Mouse (Mus musculus) embryonic facial prominence, embryonic 10.5 days (tissue): ENCODE measurements at regions not wholly inside any gene's neighbourhood (a gene's known extent, or its start where the extent isn't known, plus 50 kb on each side); places are given as distances from the start of the nearest gene placed in this dataset.

Experiments used
- DNase-seq: peaks from one replicate; pipeline ENCODE4 v3.0.0-alpha.2; 2017; ENCODE audit warnings: low spot score
- H3K27ac ChIP-seq: fragments of 300-500 bp; sonication (generic); replicated peaks from 2 replicates; pipeline ENCODE4 v1.5.1; 2016; ENCODE audit warnings: mild to moderate bottlenecking
- H3K27me3 ChIP-seq: fragments of 300-500 bp; sonication (generic); replicated peaks from 2 replicates; pipeline ENCODE4 v1.6.1; 2016; ENCODE audit warnings: low read depth, mild to moderate bottlenecking; ENCODE audit not compliant: poor library complexity, severe bottlenecking
- H3K36me3 ChIP-seq: fragments of 300-500 bp; sonication (generic); replicated peaks from 2 replicates; pipeline ENCODE4 v1.6.1; 2016; ENCODE audit warnings: mild to moderate bottlenecking, moderate library complexity
- H3K4me1 ChIP-seq: fragments of 300-500 bp; sonication (generic); 2 replicates; pipeline ENCODE4 v1.6.1; 2016
- H3K4me3 ChIP-seq: fragments of 300-500 bp; sonication (generic); 2 replicates; pipeline ENCODE4 v1.5.1; 2016; ENCODE audit warnings: mild to moderate bottlenecking, moderate library complexity
- H3K9me3 ChIP-seq: fragments of 300-500 bp; sonication (generic); 2 replicates; pipeline ENCODE4 v1.6.1; 2016; ENCODE audit warnings: mild to moderate bottlenecking
- WGBS: fragments of 180-500 bp; shearing (Covaris S2); methylation state at CpG from one replicate; pipeline ENCODE4 v1.1.7; 2016; 5-methylcytosine and 5-hydroxymethylcytosine counted together

GRCm38 (mm10) chr5:35221451-35222305 is 56.4 kb upstream of the Adra2c start:
- no peak for DNase-seq
- no peaks in the 10 kb centered on the region; the same call in 1 of the 2 replicates for H3K9me3 ChIP-seq
- WGBS = 77% methylated on average over 4 of the region's 4 CpGs
- H3K27me3 ChIP-seq = no peaks in the 10 kb centered on the region
- H3K36me3 ChIP-seq = no peaks in the 10 kb centered on the region
- H3K4me3 ChIP-seq = no peak overlapping the region
- 0 out of 2 replicates have a peak overlapping the region, but pooled peaks have one; percentile 40 for H3K27ac ChIP-seq
- H3K4me1 ChIP-seq = peaks cover 33% of the 10 kb centered on the region

- H3K9me3 ChIP-seq = no peaks in the 10 kb centered on the region; the same call in 1 of the 2 replicates
- H3K27me3 ChIP-seq = no peaks in the 10 kb centered on the region
- no peak overlapping the region for H3K4me3 ChIP-seq
- H3K36me3 ChIP-seq = no peaks in the 10 kb centered on the region
- 58% methylated on average over 2 of the region's 2 CpGs for WGBS
- DNase-seq = no peak
- no peak overlapping the region for H3K27ac ChIP-seq
- H3K4me1 ChIP-seq = peaks cover 10% of the 10 kb centered on the region
Observed at GRCm38 (mm10) chr5:35216271-35216670, 61.8 kb upstream of the Adra2c start.

- DNase-seq = no peak
- H3K4me1 ChIP-seq = peaks cover 7% of the 10 kb centered on the region; the same call in 1 of the 2 replicates
- no peak overlapping the region for H3K27ac ChIP-seq
- WGBS = 77% methylated on average over 11 of the region's 11 CpGs
- H3K9me3 ChIP-seq = no peaks in the 10 kb centered on the region; the same call in 1 of the 2 replicates
- no peaks in the 10 kb centered on the region for H3K36me3 ChIP-seq
- H3K4me3 ChIP-seq = no peak overlapping the region
- no peaks in the 10 kb centered on the region for H3K27me3 ChIP-seq
Observed at GRCm38 (mm10) chr5:35215480-35216195, 62.5 kb upstream of the Adra2c start.

- no peak overlapping the region for H3K27ac ChIP-seq
- H3K36me3 ChIP-seq = no peaks in the 10 kb centered on the region
- 80% methylated on average over 11 of the region's 11 CpGs for WGBS
- no peak overlapping the region for H3K4me3 ChIP-seq
- H3K4me1 ChIP-seq = peaks cover 7% of the 10 kb centered on the region; the same call in 1 of the 2 replicates
- no peaks in the 10 kb centered on the region for H3K27me3 ChIP-seq
- no peak for DNase-seq
- H3K9me3 ChIP-seq = no peaks in the 10 kb centered on the region; the same call in 1 of the 2 replicates
Observed at GRCm38 (mm10) chr5:35215007-35215406, 63.1 kb upstream of the Adra2c start.

GRCm38 (mm10) chr5:35209348-35209747 is 68.8 kb upstream of the Adra2c start:
- H3K4me1 ChIP-seq = no peaks in the 10 kb centered on the region
- H3K9me3 ChIP-seq = no peaks in the 10 kb centered on the region
- no peaks in the 10 kb centered on the region for H3K36me3 ChIP-seq
- no peak overlapping the region for H3K4me3 ChIP-seq
- H3K27ac ChIP-seq = no peak overlapping the region
- no peak for DNase-seq
- H3K27me3 ChIP-seq = no peaks in the 10 kb centered on the region
- WGBS = 79% methylated on average over 1 of the region's 1 CpGs

GRCm38 (mm10) chr5:35204049-35204448 is 74.1 kb upstream of the Adra2c start:
- Histone ChIP-seq H3K4me1 (peaks cover 9% of the 10 kb centered on the region; the same call in 1 of the 2 replicates), H3K9me3 (no peaks in the 10 kb centered on the region), H3K36me3 (no peaks in the 10 kb centered on the region), H3K27ac (no peak overlapping the region), H3K4me3 (no peak overlapping the region), H3K27me3 (no peaks in the 10 kb centered on the region)
- DNase-seq = no peak
- WGBS = 94% methylated on average over 6 of the region's 6 CpGs

- Histone ChIP-seq H3K36me3 (no peaks in the 10 kb centered on the region), H3K27me3 (no peaks in the 10 kb centered on the region), H3K27ac (no peak overlapping the region), H3K4me1 (peaks cover 14% of the 10 kb centered on the region), H3K4me3 (no peak overlapping the region), H3K9me3 (no peaks in the 10 kb centered on the region)
- DNase-seq = no peak
- WGBS = 65% methylated on average over 5 of the region's 5 CpGs
Observed at GRCm38 (mm10) chr5:35198468-35198867, 79.7 kb upstream of the Adra2c start.

GRCm38 (mm10) chr5:35189113-35189797 is 83.7 kb upstream of the Lrpap1 start:
- DNase-seq = no peak
- H3K4me3 ChIP-seq = no peak overlapping the region
- no peaks in the 10 kb centered on the region for H3K9me3 ChIP-seq
- H3K36me3 ChIP-seq = no peaks in the 10 kb centered on the region
- peaks cover 5% of the 10 kb centered on the region; the same call in 1 of the 2 replicates for H3K27me3 ChIP-seq
- whole genome bisulfite sequencing = 85% methylated on average over 12 of the region's 12 CpGs
- H3K27ac ChIP-seq = no peak overlapping the region
- peaks cover 9% of the 10 kb centered on the region for H3K4me1 ChIP-seq

- Histone ChIP-seq H3K36me3 (no peaks in the 10 kb centered on the region), H3K27ac (peak overlapping the region; percentile 19; the same call in 1 of the 2 replicates), H3K4me1 (peaks cover 9% of the 10 kb centered on the region), H3K4me3 (no peak overlapping the region), H3K9me3 (no peaks in the 10 kb centered on the region), H3K27me3 (peaks cover 5% of the 10 kb centered on the region; the same call in 1 of the 2 replicates)
- no peak for DNase-seq
- WGBS = 58% methylated on average over 3 of the region's 3 CpGs
Observed at GRCm38 (mm10) chr5:35185826-35186225, 80.3 kb upstream of the Lrpap1 start.

GRCm38 (mm10) chr5:35185289-35185688 is 79.7 kb upstream of the Lrpap1 start:
- H3K9me3 ChIP-seq = no peaks in the 10 kb centered on the region
- H3K4me1 ChIP-seq = peaks cover 9% of the 10 kb centered on the region
- DNase-seq = no peak
- H3K27me3 ChIP-seq = peaks cover 5% of the 10 kb centered on the region; the same call in 1 of the 2 replicates
- no peak overlapping the region for H3K4me3 ChIP-seq
- no peak overlapping the region for H3K27ac ChIP-seq
- no peaks in the 10 kb centered on the region for H3K36me3 ChIP-seq

GRCm38 (mm10) chr5:35183418-35183817 is 77.9 kb upstream of the Lrpap1 start:
- 91% methylated on average over 7 of the region's 7 CpGs for WGBS
- no peak for DNase-seq
- H3K4me3 ChIP-seq = no peak overlapping the region
- H3K27me3 ChIP-seq = peaks cover 5% of the 10 kb centered on the region; the same call in 1 of the 2 replicates
- peaks cover 8% of the 10 kb centered on the region for H3K4me1 ChIP-seq
- no peaks in the 10 kb centered on the region for H3K36me3 ChIP-seq
- H3K9me3 ChIP-seq = no peaks in the 10 kb centered on the region
- no peak overlapping the region for H3K27ac ChIP-seq

- H3K4me1 ChIP-seq = 0 out of 2 replicates have a peak, but pooled peaks cover 9% of the 10 kb centered on the region
- H3K4me3 ChIP-seq = no peak overlapping the region
- H3K27me3 ChIP-seq = no peaks in the 10 kb centered on the region
- no peaks in the 10 kb centered on the region for H3K9me3 ChIP-seq
- 65% methylated on average over 4 of the region's 4 CpGs for WGBS
- DNase-seq = peak; percentile 31
- H3K36me3 ChIP-seq = no peaks in the 10 kb centered on the region
- 0 out of 2 replicates have a peak overlapping the region, but pooled peaks have one; percentile 14 for H3K27ac ChIP-seq
Observed at GRCm38 (mm10) chr5:35177332-35177731, 71.8 kb upstream of the Lrpap1 start.
